9 mouse cellular contexts compared by ENCODE assay signal in the genomic region with DNA sequence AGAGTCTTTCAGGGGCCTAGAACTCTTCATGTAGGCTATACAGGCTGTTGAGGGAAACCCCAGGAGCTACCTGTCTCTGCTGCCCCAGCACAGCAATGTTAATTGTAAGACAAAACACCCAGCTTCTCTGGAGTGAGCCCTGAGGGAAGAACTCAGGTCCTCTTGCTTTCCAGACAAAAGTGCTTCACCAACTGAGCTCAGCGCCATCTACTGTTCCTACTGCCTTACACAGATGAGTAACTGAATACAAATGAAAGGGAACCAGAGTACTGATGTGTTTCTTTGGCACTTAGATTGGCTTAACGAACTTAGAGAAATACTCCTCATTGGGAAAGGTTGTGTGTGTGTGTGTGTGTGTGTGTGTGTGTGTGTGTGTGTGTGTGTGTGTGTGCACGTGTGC.
DNase-seq lines count a peak whose midpoint lies in the region; ATAC-seq and TF ChIP-seq lines count a peak whose summit lies in the region.
"Had no signal": no experiment of that assay in that cellular context is flagged by ENCODE, and none has a peak within 500 bp of the region (broad histone marks: within the 10 kb centered on the region; RNA-seq: fewer than 3 reads in every experiment).

No protein-coding gene starts in this region.

- H3K9me3 ChIP-seq in stomach, postnatal 0 days (ENCODE audit: control insufficient read depth, low read length) = no peaks in the 10 kb centered on the region
- H3K9me3 ChIP-seq: midbrain, embryonic 13.5 days had no signal

- no peak overlapping the region for H3K4me3 ChIP-seq in stomach, postnatal 0 days (ENCODE audit: low read depth, low read length)
- H3K4me3 ChIP-seq: midbrain, embryonic 13.5 days had no signal

- 49% methylated on average over 3 of the region's 3 CpGs for WGBS in stomach, postnatal 0 days

- peak; percentile 55 for TF ChIP-seq CTCF in stomach, postnatal 0 days (IDR thresholded peaks at IDR 0.05; ENCODE audit: low read depth)

- no peak overlapping the region for H3K9ac ChIP-seq in stomach, postnatal 0 days (ENCODE audit: low read length)
- H3K9ac ChIP-seq: midbrain, embryonic 13.5 days had no signal

- no peak overlapping the region for H3K4me2 ChIP-seq in stomach, postnatal 0 days (replicated peaks; ENCODE audit: low read depth)
- H3K4me2 ChIP-seq: midbrain, embryonic 13.5 days had no signal

- no peaks in the 10 kb centered on the region for H3K4me1 ChIP-seq in stomach, postnatal 0 days (replicated peaks; ENCODE audit: control insufficient read depth, insufficient read depth)

- TF ChIP-seq EP300 in stomach, postnatal 0 days (optimal IDR thresholded peaks at IDR 0.05) = no peak

- H3K36me3 ChIP-seq in stomach, postnatal 0 days (ENCODE audit: control insufficient read depth, insufficient read depth, low read length) = no peaks in the 10 kb centered on the region
- H3K36me3 ChIP-seq: midbrain, embryonic 13.5 days had no signal

- H3K27me3 ChIP-seq in stomach, postnatal 0 days (ENCODE audit: control insufficient read depth, insufficient read depth, low read length) = no peaks in the 10 kb centered on the region
- H3K27me3 ChIP-seq: midbrain, embryonic 13.5 days had no signal

- ATAC-seq in cerebellum, adult (ENCODE audit: insufficient number of reproducible peaks, low FRiP score, low TSS enrichment) = no peak
- no peak for ATAC-seq in stomach, postnatal 0 days (ENCODE audit: low FRiP score, low TSS enrichment)
- ATAC-seq: midbrain, embryonic 13.5 days had no signal

- peak; percentile 40 to 47 for DNase-seq in cerebellum, postnatal 10 days
- peak; percentile 14 for DNase-seq in lung, postnatal 10 days
- no peak for DNase-seq in lung, postnatal 36 days
- DNase-seq in layer of hippocampus, postnatal 10 days (ENCODE audit: low spot score in 2 of 2) = peak; percentile 16 to 25
- DNase-seq in stomach, postnatal 0 days (ENCODE audit: low spot score) = no peak
- DNase-seq in urinary bladder, postnatal 25 days (ENCODE audit: low spot score) = no peak
- no peak for DNase-seq in ovary, postnatal 10 days (ENCODE audit: low spot score)

- H3K27ac ChIP-seq in stomach, postnatal 0 days (replicated peaks) = no peak overlapping the region
- H3K27ac ChIP-seq: midbrain, embryonic 13.5 days had no signal

Comparison
In these comparisons a context has a peak if more than half of its experiments do, and no peak if none do; other contexts are left out.
1. DNase-seq: peak in cerebellum, postnatal 10 days (2 of 2), lung, postnatal 10 days (single experiment) and layer of hippocampus, postnatal 10 days (2 of 2); none in lung, postnatal 36 days (single experiment), stomach, postnatal 0 days (single experiment), urinary bladder, postnatal 25 days (single experiment) and ovary, postnatal 10 days (single experiment).